Mouse (Mus musculus): ENCODE measurements around the gene Stx1a.

GRCm38 (mm10) chr5:135075655-135076054, 52.4 kb downstream of the Stx1a start:
- TF ChIP-seq CTCF (IDR thresholded peaks at IDR 0.05; ENCODE audit: control insufficient read depth, insufficient read depth, insufficient read length), result no peak
- TF ChIP-seq MAX (IDR thresholded peaks at IDR 0.05), result no peak
- TF ChIP-seq USF1 (IDR thresholded peaks at IDR 0.05; ENCODE audit: low read depth), result no peak
